In genomic region chr1:153002295-153003050, GRCm38 (mm10) we compare ENCODE assay signal across 20 mouse cellular contexts. TPM values are rescaled to one million over a fixed set of nuclear protein-coding genes. Genes with fewer than 3 reads are reported as not detected.
A peak's percentile ranks its signal among the peaks of the same experiment; 100 is the strongest.
DNase-seq lines count a peak whose midpoint lies in the region; ATAC-seq and TF ChIP-seq lines count a peak whose summit lies in the region.
"Had no signal": no experiment of that assay in that cellular context is flagged by ENCODE, and none has a peak within 500 bp of the region (broad histone marks: within the 10 kb centered on the region; RNA-seq: fewer than 3 reads in every experiment).

No protein-coding gene starts in this region.

- TF ChIP-seq CTCF in cerebellum, adult 2 months (IDR thresholded peaks at IDR 0.05; ENCODE audit: borderline replicate concordance, insufficient read depth, low read depth, low read length), result no peak
- no peak for TF ChIP-seq CTCF in hindbrain, postnatal 0 days (IDR thresholded peaks at IDR 0.05; ENCODE audit: low read depth)
- no peak for TF ChIP-seq CTCF in G1E (IDR thresholded peaks at IDR 0.05; ENCODE audit: low read depth, low read length)
- TF ChIP-seq CTCF in thymus, adult 2 months (IDR thresholded peaks at IDR 0.05; ENCODE audit: borderline replicate concordance, control insufficient read depth, extremely low read depth, insufficient read depth, low read length, poor library complexity), result no peak

- TF ChIP-seq POLR2A in cerebellum, adult 2 months (IDR thresholded peaks at IDR 0.05; ENCODE audit: borderline replicate concordance, insufficient read depth, low read length), result no peak
- TF ChIP-seq POLR2A in thymus, adult 2 months (IDR thresholded peaks at IDR 0.05; ENCODE audit: control insufficient read depth, extremely low read depth, insufficient read depth, low read length, poor library complexity), result no peak

- no peak overlapping the region for H3K4me2 ChIP-seq in hindbrain, postnatal 0 days (ENCODE audit: low read depth, low read length)
- no peak overlapping the region for H3K4me2 ChIP-seq in hindbrain, embryonic 16.5 days (ENCODE audit: low read length)
- H3K4me2 ChIP-seq: embryonic facial prominence, embryonic 12.5 days; forebrain, embryonic 12.5 days; heart, embryonic 11.5 days; heart, embryonic 15.5 days; hindbrain, embryonic 14.5 days had no signal

- no peaks in the 10 kb centered on the region for H3K27me3 ChIP-seq in cerebellum, adult 2 months (ENCODE audit: control insufficient read depth, insufficient read depth, low read length)
- H3K27me3 ChIP-seq in hindbrain, postnatal 0 days (ENCODE audit: insufficient read depth, low read length), result no peaks in the 10 kb centered on the region
- no peaks in the 10 kb centered on the region for H3K27me3 ChIP-seq in hindbrain, embryonic 16.5 days (replicated peaks; ENCODE audit: control insufficient read depth, insufficient read depth, low read length)
- H3K27me3 ChIP-seq in G1E (ENCODE audit: insufficient read depth, low read length), result no peaks in the 10 kb centered on the region
- no peaks in the 10 kb centered on the region for H3K27me3 ChIP-seq in thymus, adult 2 months (ENCODE audit: control insufficient read depth, insufficient read depth, low read length)
- H3K27me3 ChIP-seq: embryonic facial prominence, embryonic 12.5 days; forebrain, embryonic 12.5 days; heart, embryonic 15.5 days had no signal

- 0 out of 2 replicates have a peak, but pooled peaks have one; percentile 22 for ATAC-seq in hindbrain, postnatal 0 days
- ATAC-seq in hindbrain, embryonic 16.5 days, result no peak
- peak; percentile 75 for ATAC-seq in G1E (ENCODE audit: extremely low read depth, insufficient number of reproducible peaks, low FRiP score, poor library complexity, severe bottlenecking)

- no peak overlapping the region for H3K9ac ChIP-seq in hindbrain, postnatal 0 days (replicated peaks; ENCODE audit: low read length)
- no peak overlapping the region for H3K9ac ChIP-seq in hindbrain, embryonic 16.5 days (ENCODE audit: low read depth, low read length)
- H3K9ac ChIP-seq: embryonic facial prominence, embryonic 12.5 days; forebrain, embryonic 12.5 days; heart, embryonic 15.5 days; hindbrain, embryonic 14.5 days had no signal

- peaks cover 49% of the 10 kb centered on the region for H3K4me1 ChIP-seq in cerebellum, adult 2 months (ENCODE audit: control insufficient read depth, insufficient read depth, low read length)
- no peaks in the 10 kb centered on the region for H3K4me1 ChIP-seq in hindbrain, postnatal 0 days (ENCODE audit: insufficient read depth, low read length)
- H3K4me1 ChIP-seq in hindbrain, embryonic 16.5 days (ENCODE audit: control insufficient read depth, insufficient read depth, low read depth, low read length), result peaks cover 4% of the 10 kb centered on the region; the same call in 1 of the 2 replicates
- H3K4me1 ChIP-seq in G1E (ENCODE audit: insufficient read depth, low read depth, low read length), result peaks cover 38% of the 10 kb centered on the region
- H3K4me1 ChIP-seq in brown adipose tissue, adult 24 weeks (ENCODE audit: control insufficient read depth, insufficient read depth, insufficient read length, low read length), result peaks cover 11% of the 10 kb centered on the region
- H3K4me1 ChIP-seq in thymus, adult 2 months (replicated peaks; ENCODE audit: control insufficient read depth, insufficient read depth, low read length), result peaks cover 5% of the 10 kb centered on the region
- H3K4me1 ChIP-seq: embryonic facial prominence, embryonic 12.5 days had no signal

- no peak overlapping the region for H3K4me3 ChIP-seq in cerebellum, adult 2 months (replicated peaks; ENCODE audit: insufficient read depth, low read depth, low read length)
- H3K4me3 ChIP-seq in hindbrain, postnatal 0 days (ENCODE audit: low read length), result no peak overlapping the region
- H3K4me3 ChIP-seq in hindbrain, embryonic 16.5 days (ENCODE audit: low read length), result no peak overlapping the region
- peak overlapping the region; percentile 20; the same call in 1 of the 2 replicates for H3K4me3 ChIP-seq in G1E (ENCODE audit: low read depth, low read length)
- no peak overlapping the region for H3K4me3 ChIP-seq in brown adipose tissue, adult 24 weeks (ENCODE audit: insufficient read depth, low read depth, low read length)
- no peak overlapping the region for H3K4me3 ChIP-seq in thymus, adult 2 months (ENCODE audit: control insufficient read depth, insufficient read depth, low read length)
- H3K4me3 ChIP-seq: embryonic facial prominence, embryonic 12.5 days; forebrain, embryonic 12.5 days; heart, adult 2 months; heart, embryonic 15.5 days had no signal

- H3K36me3 ChIP-seq in hindbrain, postnatal 0 days (ENCODE audit: insufficient read depth, low read length), result no peaks in the 10 kb centered on the region
- no peaks in the 10 kb centered on the region for H3K36me3 ChIP-seq in hindbrain, embryonic 16.5 days (ENCODE audit: control insufficient read depth, insufficient read depth, low read length)
- H3K36me3 ChIP-seq in G1E (replicated peaks), result no peaks in the 10 kb centered on the region
- no peaks in the 10 kb centered on the region for H3K36me3 ChIP-seq in thymus, adult 2 months (ENCODE audit: control insufficient read depth, insufficient read depth, low read length)
- H3K36me3 ChIP-seq: embryonic facial prominence, embryonic 12.5 days; forebrain, embryonic 12.5 days; heart, embryonic 15.5 days had no signal

- 63% methylated on average over 11 of the region's 11 CpGs for WGBS in cerebellum, adult 2 months
- 78% methylated on average over 11 of the region's 11 CpGs for WGBS in hindbrain, postnatal 0 days
- WGBS in hindbrain, embryonic 16.5 days, result 73% methylated on average over 11 of the region's 11 CpGs
- 91% methylated on average over 11 of the region's 11 CpGs for WGBS in thymus, adult 2 months

- no peak for DNase-seq in cerebellum, adult 2 months
- DNase-seq in cerebellum, postnatal 36 days, result no peak
- DNase-seq in hindbrain, postnatal 0 days (ENCODE audit: low spot score), result no peak
- peak; percentile 26 for DNase-seq in G1E (ENCODE audit: low spot score)
- DNase-seq in frontal cortex, postnatal 25 days (ENCODE audit: low spot score in 2 of 2), result no peak
- DNase-seq in thymus, adult 2 months, result no peak
- DNase-seq: cerebellum, adult 8-10 months; cerebellum, postnatal 14 days; gastrocnemius, postnatal 10 days; heart, adult 2 months; heart, postnatal 14 days; kidney, adult 11 months had no signal

- no peaks in the 10 kb centered on the region for H3K9me3 ChIP-seq in hindbrain, postnatal 0 days (ENCODE audit: low read length)
- no peaks in the 10 kb centered on the region for H3K9me3 ChIP-seq in hindbrain, embryonic 16.5 days (ENCODE audit: control insufficient read depth, low read length)
- H3K9me3 ChIP-seq in G1E (replicated peaks), result no peaks in the 10 kb centered on the region
- H3K9me3 ChIP-seq: embryonic facial prominence, embryonic 12.5 days; forebrain, embryonic 12.5 days; heart, embryonic 15.5 days had no signal

- peak overlapping the region; percentile 84 for H3K27ac ChIP-seq in cerebellum, adult 2 months (ENCODE audit: insufficient read depth, low read length)
- no peak overlapping the region for H3K27ac ChIP-seq in hindbrain, postnatal 0 days
- H3K27ac ChIP-seq in hindbrain, embryonic 16.5 days (ENCODE audit: low read depth, low read length), result no peak overlapping the region
- H3K27ac ChIP-seq in brown adipose tissue, adult 24 weeks (replicated peaks; ENCODE audit: low read depth, low read length), result peak overlapping the region; percentile 59
- no peak overlapping the region for H3K27ac ChIP-seq in thymus, adult 2 months (ENCODE audit: control insufficient read depth, insufficient read depth, low read length)
- H3K27ac ChIP-seq: embryonic facial prominence, embryonic 12.5 days; forebrain, embryonic 12.5 days; heart, adult 2 months; heart, embryonic 15.5 days; hindbrain, embryonic 14.5 days had no signal

RNA-seq across cellular contexts. Expression of gene Nmnat2, which starts 47.7 kb away (rescaled TPM):
- polyA plus RNA-seq in cerebellum, adult 2 months (2012; rRNA removed), result 120 and 131 TPM in 2 replicates
- total RNA-seq in hindbrain, postnatal 0 days (2014; rRNA removed), result 120 and 121 TPM in 2 replicates
- polyA plus RNA-seq in hindbrain, postnatal 0 days (2015; fragmentation: Nextera tagmentation; extraction: Ambion mirVana), result 58.0 and 70.5 TPM in 2 replicates
- 75.4 and 83.4 TPM in 2 replicates for polyA plus RNA-seq in hindbrain, embryonic 16.5 days (2015; fragmentation: Nextera tagmentation; extraction: Ambion mirVana)
- total RNA-seq in G1E (2014; fragmentation: Nextera tagmentation), result not detected in 2 replicates
- 0.22 TPM in 1 of 2 replicates, not detected in the other for total RNA-seq in G1E (2017)
- not detected in 2 replicates for polyA plus RNA-seq in G1E (2012)
- 0.25 and 1.1 TPM in 2 replicates for polyA plus RNA-seq in brown adipose tissue, adult 24 weeks (2012; ENCODE audit: insufficient read depth, insufficient read length, missing spikeins)
- 0.66 and 1.1 TPM in 2 replicates for polyA plus RNA-seq in thymus, adult 2 months (2012; rRNA removed)
- total RNA-seq: hematopoietic stem cell, adult 5-6 weeks had no signal

Comparison
In these comparisons a context has a peak if more than half of its experiments do, and no peak if none do; other contexts are left out.
1. H3K27ac ChIP-seq: peak in cerebellum, adult 2 months (single experiment) and brown adipose tissue, adult 24 weeks (single experiment); none in hindbrain, postnatal 0 days (single experiment), hindbrain, embryonic 16.5 days (single experiment) and thymus, adult 2 months (single experiment).
2. RNA of gene Nmnat2, which starts 47.7 kb away (polyA plus RNA-seq): 120 to 131 TPM in cerebellum, adult 2 months, 75.4 to 83.4 TPM in hindbrain, embryonic 16.5 days and 58.0 to 70.5 TPM in hindbrain, postnatal 0 days; 0.25 to 1.1 TPM in brown adipose tissue, adult 24 weeks, 0.66 to 1.1 TPM in thymus, adult 2 months and not detected in G1E; every median in the first group is over 10 times any median in the second.